Mouse (Mus musculus) lung, embryonic 14.5 days (tissue): ENCODE measurements at regions not wholly inside any gene's neighbourhood (a gene's known extent, or its start where the extent isn't known, plus 50 kb on each side); places are given as distances from the start of the nearest gene placed in this dataset.

Source experiments
- ATAC-seq: fragments of 200-750 bp; cut with Nextera tagmentation; 2 replicates; pipeline ENCODE4 v1.8.0; 2017; ENCODE audit warnings: mild to moderate bottlenecking, moderate TSS enrichment, moderate library complexity; ENCODE audit not compliant: insufficient read depth
- DNase-seq: peaks from one replicate; pipeline ENCODE4 v3.0.0-alpha.2; 2015
- H3K27ac ChIP-seq: fragments of 300-500 bp; sonication (generic); 2 replicates; pipeline ENCODE4 v1.5.1; 2014; ENCODE audit warnings: low read depth, mild to moderate bottlenecking, moderate library complexity
- H3K27me3 ChIP-seq: fragments of 300-500 bp; sonication (generic); 2 replicates; pipeline ENCODE4 v1.6.1; 2014; ENCODE audit warnings: low read length, control low read depth; ENCODE audit not compliant: insufficient read depth
- H3K36me3 ChIP-seq: fragments of 300-500 bp; sonication (generic); 2 replicates; pipeline ENCODE4 v1.6.1; 2014; ENCODE audit warnings: control low read depth; ENCODE audit not compliant: insufficient read depth
- H3K4me1 ChIP-seq: fragments of 300-500 bp; sonication (generic); 2 replicates; pipeline ENCODE4 v1.6.1; 2014; ENCODE audit warnings: antibody characterized with exemption, control low read depth; ENCODE audit not compliant: insufficient read depth
- H3K4me2 ChIP-seq: fragments of 300-500 bp; sonication (generic); 2 replicates; pipeline ENCODE4 v1.6.1; 2014; ENCODE audit warnings: mild to moderate bottlenecking
- H3K4me3 ChIP-seq: fragments of 300-500 bp; sonication (generic); 2 replicates; pipeline ENCODE4 v1.5.1; 2014; ENCODE audit warnings: low read depth, low read length
- H3K9ac ChIP-seq: fragments of 300-500 bp; sonication (generic); 2 replicates; pipeline ENCODE4 v1.6.1; 2014
- H3K9me3 ChIP-seq: fragments of 300-500 bp; sonication (generic); 2 replicates; pipeline ENCODE4 v1.6.1; 2016; ENCODE audit warnings: low read depth, low read length, control low read depth
- CTCF ChIP-seq: IDR thresholded peaks from 2 replicates; pipeline ENCODE4 v1.5.1; 2016; ENCODE audit warnings: antibody characterized with exemption, low read depth
- WGBS: fragments of 180-500 bp; shearing (Covaris S2); extraction: QIAGEN DNeasy Blood & Tissue Kit; methylation state at CpG from one replicate; pipeline ENCODE4 v1.1.7; 2014; 5-methylcytosine and 5-hydroxymethylcytosine counted together

DNA sequence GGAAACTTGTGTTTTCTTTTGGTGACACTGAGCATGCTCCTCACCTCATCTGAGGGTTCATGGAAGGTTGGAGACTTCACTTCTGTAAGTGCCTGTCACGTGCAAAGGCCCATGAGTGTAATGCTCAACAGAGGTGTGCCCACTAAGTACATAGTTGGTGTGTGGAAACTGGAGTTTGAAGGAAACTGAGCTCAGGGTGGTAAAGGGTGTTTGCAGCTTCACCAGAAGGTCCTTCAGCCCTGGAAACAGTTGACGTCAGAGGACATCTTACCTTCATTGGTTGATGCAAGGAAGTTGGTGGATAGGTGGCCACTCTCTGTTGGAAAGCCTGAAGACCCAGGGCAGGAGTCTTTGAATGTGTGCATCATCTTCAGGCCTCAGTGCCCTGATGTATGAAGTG lies 83.0 kb upstream of the Irx3 start:
- Histone ChIP-seq H3K4me1 (no peaks in the 10 kb centered on the region), H3K27me3 (no peaks in the 10 kb centered on the region), H3K27ac (no peak overlapping the region), H3K9ac (no peak overlapping the region), H3K4me2 (no peak overlapping the region), H3K36me3 (no peaks in the 10 kb centered on the region), H3K4me3 (no peak overlapping the region), H3K9me3 (no peaks in the 10 kb centered on the region)
- 55% methylated on average over 2 of the region's 2 CpGs for WGBS
- DNase-seq: no peak
- no peak for ATAC-seq
- TF ChIP-seq CTCF: no peak

- Histone ChIP-seq H3K27ac (no peak overlapping the region), H3K9ac (no peak overlapping the region), H3K4me1 (no peaks in the 10 kb centered on the region), H3K36me3 (no peaks in the 10 kb centered on the region), H3K9me3 (no peaks in the 10 kb centered on the region), H3K27me3 (no peaks in the 10 kb centered on the region), H3K4me2 (no peak overlapping the region), H3K4me3 (no peak overlapping the region)
- ATAC-seq (no peak), DNase-seq (no peak)
- no peak for TF ChIP-seq CTCF
- WGBS: 36% methylated on average over 3 of the region's 3 CpGs
Measured at GRCm38 (mm10) chr8:91884325-91884724, 82.5 kb upstream of the Irx3 start.

GRCm38 (mm10) chr8:91883012-91883411 lies 81.1 kb upstream of the Irx3 start:
- H3K9ac ChIP-seq: no peak overlapping the region
- 72% methylated on average over 4 of the region's 4 CpGs for WGBS
- H3K27ac ChIP-seq: no peak overlapping the region
- ATAC-seq (no peak), DNase-seq (no peak)
- H3K36me3 ChIP-seq: no peaks in the 10 kb centered on the region
- no peaks in the 10 kb centered on the region for H3K27me3 ChIP-seq
- no peaks in the 10 kb centered on the region for H3K4me1 ChIP-seq
- H3K9me3 ChIP-seq: no peaks in the 10 kb centered on the region
- no peak overlapping the region for H3K4me2 ChIP-seq
- no peak for TF ChIP-seq CTCF
- H3K4me3 ChIP-seq: no peak overlapping the region

GRCm38 (mm10) chr8:91878886-91879285 lies 77.0 kb upstream of the Irx3 start:
- H3K4me2 ChIP-seq: no peak overlapping the region
- H3K36me3 ChIP-seq: no peaks in the 10 kb centered on the region
- 75% methylated on average over 5 of the region's 5 CpGs for WGBS
- H3K27me3 ChIP-seq: no peaks in the 10 kb centered on the region; the same call in 1 of the 2 replicates
- ATAC-seq (no peak), DNase-seq (no peak)
- H3K4me1 ChIP-seq: no peaks in the 10 kb centered on the region
- H3K4me3 ChIP-seq: no peak overlapping the region
- H3K9ac ChIP-seq: no peak overlapping the region
- TF ChIP-seq CTCF: no peak
- H3K27ac ChIP-seq: no peak overlapping the region
- no peaks in the 10 kb centered on the region for H3K9me3 ChIP-seq

- Histone ChIP-seq H3K9ac (no peak overlapping the region), H3K4me1 (no peaks in the 10 kb centered on the region), H3K27ac (no peak overlapping the region), H3K4me3 (no peak overlapping the region), H3K4me2 (no peak overlapping the region), H3K36me3 (no peaks in the 10 kb centered on the region), H3K9me3 (no peaks in the 10 kb centered on the region), H3K27me3 (no peaks in the 10 kb centered on the region; the same call in 1 of the 2 replicates)
- no peak for TF ChIP-seq CTCF
- 52% methylated on average over 15 of the region's 15 CpGs for WGBS
- DNase-seq (no peak), ATAC-seq (no peak)
Measured at GRCm38 (mm10) chr8:91876161-91876560, 74.3 kb upstream of the Irx3 start.

DNA sequence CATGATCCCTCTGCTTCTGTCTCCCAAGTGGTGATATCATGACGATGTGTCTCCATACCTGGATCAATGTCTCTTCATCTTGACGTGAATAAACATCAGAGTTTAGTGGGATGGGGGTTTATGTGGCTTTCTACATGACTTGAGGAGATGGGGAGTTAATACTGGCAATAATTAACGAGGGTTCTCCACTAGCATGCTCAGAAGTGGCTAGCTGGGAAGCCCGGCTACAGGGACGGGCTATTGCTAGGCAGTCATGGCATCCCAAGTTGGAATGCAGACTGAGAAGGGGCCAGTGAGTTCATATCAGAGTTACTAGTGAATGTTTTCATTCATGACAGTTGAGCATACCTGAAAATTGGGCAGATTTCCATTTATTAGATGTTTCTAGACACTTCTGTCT lies 71.4 kb upstream of the Irx3 start:
- no peak for ATAC-seq
- 41% methylated on average over 5 of the region's 5 CpGs for WGBS
- peak overlapping the region; percentile 55 for H3K4me2 ChIP-seq

DNA sequence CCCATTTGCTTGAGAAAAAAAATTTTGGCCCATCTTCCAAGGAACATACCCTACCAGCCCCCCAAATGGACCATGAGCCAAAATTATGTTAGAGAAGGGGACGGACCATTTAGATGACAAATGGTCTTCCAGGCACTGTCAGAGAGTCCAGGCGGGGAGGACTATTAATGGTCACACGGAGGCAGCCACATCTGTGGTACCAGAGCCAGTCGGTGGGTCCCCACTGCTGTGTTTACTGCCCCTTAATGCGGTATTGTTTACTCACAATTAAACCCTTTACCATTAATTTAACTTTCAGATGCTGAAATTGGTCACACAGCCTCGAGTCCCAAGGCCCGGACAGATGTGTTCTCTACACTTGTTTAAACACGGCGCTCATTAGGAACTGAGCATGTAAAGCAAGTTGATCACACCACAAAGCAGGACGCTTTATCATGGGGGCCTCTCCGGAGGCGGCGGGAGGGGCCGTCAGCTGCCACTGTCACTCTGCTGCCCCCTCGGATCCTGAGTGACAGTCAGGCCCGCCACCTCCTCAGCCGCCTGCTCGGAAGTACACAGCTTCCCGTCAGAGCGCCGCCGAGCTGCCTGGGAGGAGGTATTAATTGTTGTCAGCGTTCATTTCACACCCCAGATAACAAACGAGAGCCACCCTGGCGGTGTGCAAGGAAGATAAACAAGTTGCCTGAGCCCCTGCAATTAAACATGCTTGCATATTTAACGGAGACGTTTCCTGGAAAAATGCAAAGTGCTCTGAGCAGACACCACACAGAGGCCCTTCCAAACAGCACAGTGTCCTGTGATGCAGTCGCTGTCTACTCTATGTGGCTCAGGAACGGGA lies 70.6 kb upstream of the Irx3 start:
- Histone ChIP-seq H3K4me1 (no peaks in the 10 kb centered on the region), H3K4me3 (peak overlapping the region; percentile 18; the same call in 1 of the 2 replicates), H3K9me3 (no peaks in the 10 kb centered on the region), H3K9ac (0 out of 2 replicates have a peak overlapping the region, but pooled peaks have one; percentile 10), H3K36me3 (no peaks in the 10 kb centered on the region), H3K27me3 (no peaks in the 10 kb centered on the region; the same call in 1 of the 2 replicates), H3K4me2 (peak overlapping the region; percentile 55), H3K27ac (no peak overlapping the region)
- ATAC-seq (peak; percentile 74), DNase-seq (peak; percentile 82)
- TF ChIP-seq CTCF: peak; percentile 6; the same call in 1 of the 2 replicates
- WGBS: 7% methylated on average over 29 of the region's 29 CpGs

More for the DNA sequence above, 71.4 kb upstream of the Irx3 start:
- peak; percentile 47 for DNase-seq
- no peaks in the 10 kb centered on the region for H3K36me3 ChIP-seq
- H3K9ac ChIP-seq: no peak overlapping the region
- no peak for TF ChIP-seq CTCF
- no peak overlapping the region for H3K27ac ChIP-seq
- no peaks in the 10 kb centered on the region for H3K9me3 ChIP-seq
- no peak overlapping the region for H3K4me3 ChIP-seq
- no peaks in the 10 kb centered on the region; the same call in 1 of the 2 replicates for H3K27me3 ChIP-seq
- no peaks in the 10 kb centered on the region for H3K4me1 ChIP-seq
